Mouse (Mus musculus) limb, embryonic 12.5 days (tissue): ENCODE results near the gene Abca4. TPM values are rescaled to one million over a fixed set of nuclear protein-coding genes. Genes with fewer than 3 reads are reported as not detected.

Experiments used
- ATAC-seq: fragments of 200-750 bp; cut with Nextera tagmentation; 2 replicates; pipeline ENCODE4 v1.8.0; 2017; ENCODE audit warnings: low read depth, moderate TSS enrichment; ENCODE audit not compliant: insufficient number of reproducible peaks, insufficient read depth, low FRiP score, low TSS enrichment
- H3K27ac ChIP-seq: fragments of 300-500 bp; sonication (generic); 2 replicates; pipeline ENCODE4 v1.5.1; 2016; ENCODE audit warnings: mild to moderate bottlenecking, moderate library complexity
- H3K27me3 ChIP-seq: fragments of 300-500 bp; sonication (generic); 2 replicates; pipeline ENCODE4 v1.6.1; 2016; ENCODE audit warnings: mild to moderate bottlenecking, moderate library complexity
- H3K36me3 ChIP-seq: fragments of 300-500 bp; sonication (generic); 2 replicates; pipeline ENCODE4 v1.6.1; 2016; ENCODE audit warnings: mild to moderate bottlenecking, moderate library complexity
- H3K4me1 ChIP-seq: fragments of 300-500 bp; sonication (generic); replicated peaks from 2 replicates; pipeline ENCODE4 v1.6.1; 2016
- H3K4me2 ChIP-seq: fragments of 300-500 bp; sonication (generic); 2 replicates; pipeline ENCODE4 v1.6.1; 2016; ENCODE audit warnings: mild to moderate bottlenecking, moderate library complexity
- H3K4me3 ChIP-seq: fragments of 300-500 bp; sonication (generic); replicated peaks from 2 replicates; pipeline ENCODE4 v1.5.1; 2016; ENCODE audit warnings: mild to moderate bottlenecking
- H3K9ac ChIP-seq: fragments of 300-500 bp; sonication (generic); replicated peaks from 2 replicates; pipeline ENCODE4 v1.6.1; 2016; ENCODE audit warnings: mild to moderate bottlenecking, moderate library complexity
- H3K9me3 ChIP-seq: fragments of 300-500 bp; sonication (generic); 2 replicates; pipeline ENCODE4 v1.6.1; 2016; ENCODE audit warnings: mild to moderate bottlenecking, moderate library complexity
- WGBS: fragments of 180-500 bp; shearing (Covaris S2); methylation state at CpG from one replicate; pipeline ENCODE4 v1.1.7; 2016; 5-methylcytosine and 5-hydroxymethylcytosine counted together
- polyA plus RNA-seq: library from polyadenylated mRNA; unstranded; fragments of >200 nt; fragmentation: Nextera tagmentation; extraction: Ambion mirVana; gene quantifications from 2 replicates; pipeline ENCODE4 v1.2.1, GENCODE M21; 2016

Gene Abca4
- polyA plus RNA-seq, 1 experiment from 2014 or later, result 1.8 TPM

DNA sequence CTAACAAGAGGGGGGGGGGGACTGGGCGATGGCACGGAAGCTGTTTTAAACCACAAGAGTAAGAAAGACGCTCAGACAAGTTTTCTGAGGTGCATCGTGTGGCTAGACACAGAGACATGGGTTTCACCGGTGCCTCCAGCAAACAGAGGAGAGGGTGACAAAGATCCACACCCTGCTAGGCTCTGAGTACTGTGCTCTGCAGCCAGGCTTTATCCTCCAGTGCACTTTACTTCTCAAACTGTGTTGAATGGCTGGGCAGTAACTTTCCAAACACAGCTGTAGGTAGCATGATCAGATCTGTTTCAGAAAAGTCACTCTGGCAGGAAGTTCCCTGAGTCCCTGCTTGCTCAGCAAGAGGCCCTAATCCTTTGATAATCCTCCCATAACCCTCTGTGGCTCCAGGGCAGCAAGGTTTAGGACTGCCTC is 158.1 kb downstream of the Abca4 start:
- H3K9ac ChIP-seq, result no peak overlapping the region
- H3K27ac ChIP-seq, result peak overlapping the region; percentile 67
- WGBS, result 25% methylated on average over 5 of the region's 5 CpGs
- no peak overlapping the region for H3K4me3 ChIP-seq
- H3K27me3 ChIP-seq, result no peaks in the 10 kb centered on the region
- H3K9me3 ChIP-seq, result no peaks in the 10 kb centered on the region
- H3K4me2 ChIP-seq, result no peak overlapping the region
- peaks cover 21% of the 10 kb centered on the region for H3K4me1 ChIP-seq
- no peaks in the 10 kb centered on the region for H3K36me3 ChIP-seq
- 0 out of 2 replicates have a peak, but pooled peaks have one; percentile 39 for ATAC-seq

DNA sequence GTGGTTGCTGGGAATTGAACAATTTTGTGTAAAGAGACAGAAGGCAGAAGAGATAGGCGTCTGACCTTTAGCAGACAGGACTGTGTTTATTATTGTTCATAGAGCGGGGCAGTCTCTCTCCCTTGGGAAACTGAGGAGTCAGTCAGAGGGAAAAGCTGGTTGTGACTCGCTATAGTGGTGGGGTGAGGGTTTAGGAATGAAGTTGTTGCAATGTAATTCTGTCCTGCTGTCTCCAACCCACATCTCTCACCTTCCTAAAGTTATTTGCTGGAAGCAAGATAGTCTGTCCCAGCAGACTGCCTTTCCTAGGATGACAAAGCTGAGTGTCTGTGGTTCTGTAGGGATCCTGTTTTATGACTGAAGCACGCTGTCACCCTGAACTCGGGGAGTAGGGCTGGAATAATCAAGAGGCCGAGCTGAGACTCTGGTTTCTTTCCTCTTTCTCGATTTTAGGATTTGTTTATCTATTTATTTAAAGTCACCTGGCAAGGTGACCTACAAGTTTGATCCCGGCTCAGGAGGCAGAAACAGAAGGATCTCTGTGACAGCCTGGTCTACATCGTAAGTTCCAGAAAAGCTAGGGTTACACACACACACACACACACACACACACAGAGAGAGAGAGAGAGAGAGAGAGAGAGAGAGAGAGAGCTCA is 159.6 kb downstream of the Abca4 start:
- H3K27ac ChIP-seq, result no peak overlapping the region
- no peak for ATAC-seq
- 79% methylated on average over 9 of the region's 9 CpGs for WGBS
- H3K9ac ChIP-seq, result no peak overlapping the region
- no peaks in the 10 kb centered on the region for H3K9me3 ChIP-seq
- no peak overlapping the region for H3K4me3 ChIP-seq
- H3K4me2 ChIP-seq, result no peak overlapping the region
- no peaks in the 10 kb centered on the region for H3K27me3 ChIP-seq
- H3K4me1 ChIP-seq, result peaks cover 21% of the 10 kb centered on the region
- no peaks in the 10 kb centered on the region for H3K36me3 ChIP-seq

DNA sequence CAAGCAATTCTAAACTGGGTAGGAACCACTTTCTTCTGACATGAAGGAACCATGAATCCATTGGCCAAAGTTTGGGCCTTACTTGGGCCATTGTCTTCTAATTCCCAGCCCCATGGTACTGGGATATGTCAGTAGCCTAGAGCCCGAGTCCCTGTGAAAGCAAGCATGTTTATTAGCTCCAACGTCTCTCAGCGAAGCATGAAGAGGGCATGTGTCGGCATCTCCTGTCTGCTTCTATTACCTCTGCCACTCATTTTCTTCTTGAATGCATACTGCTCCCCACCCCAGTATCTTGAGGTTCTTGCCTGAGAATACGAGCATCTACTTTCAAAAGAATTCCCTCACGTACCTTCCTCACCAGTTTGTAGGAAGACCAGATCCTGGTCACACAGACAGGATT is 161.5 kb downstream of the Abca4 start:
- Histone ChIP-seq H3K27ac (no peak overlapping the region), H3K36me3 (no peaks in the 10 kb centered on the region), H3K4me3 (no peak overlapping the region), H3K4me1 (peaks cover 21% of the 10 kb centered on the region), H3K9me3 (no peaks in the 10 kb centered on the region), H3K27me3 (no peaks in the 10 kb centered on the region), H3K9ac (no peak overlapping the region), H3K4me2 (no peak overlapping the region)
- 91% methylated on average over 6 of the region's 6 CpGs for WGBS
- no peak for ATAC-seq

DNA sequence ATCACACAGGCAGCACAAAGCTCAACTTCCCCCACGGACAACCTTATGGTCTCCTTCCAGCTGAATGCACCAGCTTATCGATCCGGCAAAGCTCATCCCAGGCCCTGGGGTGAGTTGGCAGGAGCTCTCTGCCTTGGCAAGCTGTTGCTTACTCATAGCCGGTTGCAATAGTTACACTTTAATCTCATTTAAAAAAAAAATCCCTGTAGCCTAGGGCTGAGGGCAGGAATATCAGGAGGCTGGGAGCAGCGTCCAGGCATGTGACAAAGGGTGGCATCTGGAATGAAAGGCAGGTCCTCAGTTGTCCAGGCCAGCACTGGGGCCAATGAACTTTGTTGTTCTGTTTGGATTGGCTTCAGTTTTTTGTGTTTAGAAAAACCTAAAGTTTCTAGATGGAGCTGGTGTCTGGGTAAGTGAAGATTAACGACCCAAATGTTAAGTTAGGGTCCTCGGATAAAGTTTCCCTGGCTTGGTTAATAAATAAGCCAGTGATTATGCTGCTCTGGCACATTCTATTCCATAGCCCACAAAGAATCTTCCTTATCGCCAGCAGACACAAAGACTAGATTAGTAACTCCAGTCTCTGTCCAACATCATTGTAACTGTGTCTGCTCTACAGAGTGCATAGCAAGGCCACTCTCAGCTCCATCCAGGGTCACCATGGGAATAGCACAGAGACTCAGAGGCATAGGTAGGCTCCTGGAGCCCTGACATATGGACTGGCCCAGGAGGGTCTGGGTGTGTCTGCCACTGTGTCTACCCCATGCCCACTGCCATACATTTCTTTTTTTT is 162.2 kb downstream of the Abca4 start:
- Histone ChIP-seq H3K9ac (no peak overlapping the region), H3K27ac (no peak overlapping the region)
- ATAC-seq, result no peak

DNA sequence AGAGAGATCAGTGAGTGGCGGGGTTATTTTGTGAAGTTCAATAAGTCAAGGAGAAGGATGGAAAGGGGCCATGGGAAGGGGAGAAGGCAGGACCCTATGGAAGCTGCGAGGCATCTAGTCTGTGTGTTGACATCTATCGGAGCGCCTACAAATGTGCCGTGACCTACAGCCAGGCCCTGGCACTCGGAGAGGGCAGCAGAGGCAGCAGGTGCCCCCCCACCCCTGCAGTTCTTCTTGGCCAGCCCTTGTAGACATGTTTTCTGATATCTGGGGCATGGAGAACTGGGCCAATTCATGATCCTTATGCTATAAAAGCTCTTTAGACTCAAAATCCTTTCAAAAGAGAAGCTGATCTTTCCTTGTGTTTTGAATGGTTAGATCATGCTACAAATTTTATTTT is 163.5 kb downstream of the Abca4 start:
- H3K9ac ChIP-seq, result no peak overlapping the region
- H3K27me3 ChIP-seq, result no peaks in the 10 kb centered on the region
- no peaks in the 10 kb centered on the region for H3K9me3 ChIP-seq
- H3K4me2 ChIP-seq, result no peak overlapping the region
- H3K36me3 ChIP-seq, result no peaks in the 10 kb centered on the region
- no peak overlapping the region for H3K4me3 ChIP-seq
- H3K27ac ChIP-seq, result no peak overlapping the region
- no peak for ATAC-seq
- peaks cover 2% of the 10 kb centered on the region for H3K4me1 ChIP-seq
- WGBS, result 96% methylated on average over 6 of the region's 6 CpGs

More for the DNA sequence above, 162.2 kb downstream of the Abca4 start:
- Histone ChIP-seq H3K4me2 (no peak overlapping the region), H3K36me3 (no peaks in the 10 kb centered on the region), H3K27me3 (no peaks in the 10 kb centered on the region), H3K4me1 (peaks cover 15% of the 10 kb centered on the region), H3K4me3 (no peak overlapping the region), H3K9me3 (no peaks in the 10 kb centered on the region)
- 82% methylated on average over 8 of the region's 8 CpGs for WGBS

DNA sequence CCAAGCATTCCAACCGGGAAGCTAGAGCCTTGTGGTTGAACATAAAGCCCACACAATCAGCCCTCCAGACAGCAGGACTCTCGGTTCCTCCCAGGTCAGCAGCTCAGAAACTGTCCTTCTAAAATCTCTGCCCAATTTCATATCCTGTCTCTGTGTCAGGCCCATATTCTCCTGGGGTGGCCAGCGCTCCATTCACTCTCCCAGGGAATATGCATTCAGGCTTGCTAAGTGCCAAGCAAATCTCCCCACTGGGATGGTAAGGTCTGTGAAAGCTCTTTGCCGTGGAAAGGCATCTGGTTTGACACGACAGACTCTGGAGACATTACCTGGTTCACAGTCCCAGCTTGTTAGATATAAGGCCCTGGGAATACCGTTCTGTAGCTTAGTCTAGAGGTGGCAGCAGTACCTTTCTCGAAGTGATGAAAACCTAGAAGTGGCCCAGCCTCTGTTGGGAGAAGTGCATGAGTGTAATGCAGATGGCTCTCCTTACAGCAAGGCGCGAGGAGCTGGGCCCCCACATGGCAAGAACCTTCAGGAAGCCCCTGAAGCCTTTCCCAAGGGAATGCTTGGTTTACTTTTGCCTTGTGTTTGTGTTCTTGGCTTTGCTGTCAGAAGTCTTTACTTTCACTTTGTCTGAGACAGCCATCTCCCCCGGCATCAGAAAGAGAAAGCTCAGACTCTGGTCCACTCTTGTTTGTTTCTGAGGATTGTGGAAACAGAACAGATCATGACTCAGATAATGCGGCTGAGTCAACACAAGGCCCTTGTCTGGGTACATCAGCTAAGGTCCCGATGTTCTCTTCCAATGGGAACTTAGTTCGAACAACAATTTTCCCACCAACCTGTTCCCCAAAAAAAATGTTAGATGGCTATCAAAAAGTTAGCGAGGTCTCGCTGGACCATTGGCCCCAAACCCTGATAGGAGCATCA is 164.3 kb downstream of the Abca4 start:
- no peak for ATAC-seq
- Histone ChIP-seq H3K4me3 (no peak overlapping the region), H3K27ac (no peak overlapping the region), H3K36me3 (no peaks in the 10 kb centered on the region), H3K4me2 (no peak overlapping the region), H3K27me3 (no peaks in the 10 kb centered on the region), H3K4me1 (no peaks in the 10 kb centered on the region), H3K9me3 (no peaks in the 10 kb centered on the region), H3K9ac (no peak overlapping the region)
- WGBS, result 82% methylated on average over 15 of the region's 15 CpGs

DNA sequence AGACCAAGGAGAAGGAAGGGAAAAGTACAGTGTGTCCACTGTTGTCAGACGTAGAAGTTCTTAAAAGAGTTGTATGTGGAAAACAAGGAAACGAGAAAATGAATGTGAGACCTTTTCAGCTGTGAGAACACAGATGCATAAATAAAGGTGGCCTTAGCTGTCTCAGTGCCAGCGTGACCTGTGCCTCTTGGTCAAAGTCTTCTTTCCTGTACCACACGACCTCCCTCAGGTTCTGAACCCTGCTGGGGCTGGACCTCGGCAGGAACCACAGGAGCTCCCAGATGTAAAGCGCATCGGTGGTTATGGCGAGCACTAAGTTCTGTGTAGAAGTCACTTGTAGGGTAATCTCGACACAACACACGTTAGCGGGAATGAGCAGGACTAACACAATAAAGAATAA is 165.3 kb downstream of the Abca4 start:
- Histone ChIP-seq H3K4me3 (no peak overlapping the region), H3K4me1 (no peaks in the 10 kb centered on the region), H3K9me3 (no peaks in the 10 kb centered on the region), H3K27me3 (no peaks in the 10 kb centered on the region), H3K36me3 (no peaks in the 10 kb centered on the region), H3K27ac (no peak overlapping the region), H3K9ac (no peak overlapping the region), H3K4me2 (no peak overlapping the region)
- 88% methylated on average over 11 of the region's 11 CpGs for WGBS
- ATAC-seq, result no peak

DNA sequence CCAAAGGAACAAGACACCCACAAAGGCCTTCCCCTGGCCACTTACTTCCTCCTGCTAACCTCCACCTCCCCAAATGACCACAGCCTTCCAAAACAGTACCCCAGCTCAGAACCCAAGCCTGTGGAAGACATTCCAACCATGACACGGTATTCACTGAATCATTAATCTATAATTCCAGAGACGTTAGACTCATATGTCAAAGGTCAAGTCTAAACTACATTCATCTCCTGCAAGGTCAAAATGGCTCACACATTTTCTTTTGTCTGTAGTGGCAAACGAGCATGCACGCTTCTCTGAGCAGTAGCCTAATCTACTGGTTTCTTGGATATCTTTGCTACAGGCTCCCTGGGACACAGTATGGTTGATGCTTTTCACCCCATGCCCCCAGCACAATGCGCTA is 166.2 kb downstream of the Abca4 start:
- no peaks in the 10 kb centered on the region for H3K9me3 ChIP-seq
- no peaks in the 10 kb centered on the region for H3K4me1 ChIP-seq
- ATAC-seq, result no peak
- no peak overlapping the region for H3K4me3 ChIP-seq
- no peak overlapping the region for H3K4me2 ChIP-seq
- 66% methylated on average over 5 of the region's 5 CpGs for WGBS
- no peaks in the 10 kb centered on the region for H3K27me3 ChIP-seq
- no peak overlapping the region for H3K9ac ChIP-seq
- H3K27ac ChIP-seq, result no peak overlapping the region
- no peaks in the 10 kb centered on the region for H3K36me3 ChIP-seq

DNA sequence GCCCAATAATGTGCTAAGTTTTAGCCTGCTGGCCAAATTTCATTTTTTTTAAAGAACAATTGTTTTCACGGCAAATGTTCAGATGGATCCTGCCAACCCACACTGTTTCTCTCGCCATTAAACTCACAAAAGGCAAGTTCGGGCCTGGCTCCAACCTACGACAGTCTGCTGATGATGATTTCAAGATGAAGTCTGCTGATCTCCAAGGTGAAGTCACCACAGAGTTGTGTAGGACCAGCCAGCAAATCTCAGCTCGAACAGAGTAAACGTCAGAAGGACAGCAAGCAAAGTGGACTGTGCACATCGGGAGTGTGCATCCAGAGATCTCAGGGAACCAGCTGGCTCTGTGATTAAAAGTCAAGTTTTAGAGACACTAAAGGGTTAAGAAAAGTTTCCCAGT is 166.6 kb downstream of the Abca4 start:
- Histone ChIP-seq H3K4me3 (no peak overlapping the region), H3K9me3 (no peaks in the 10 kb centered on the region), H3K36me3 (no peaks in the 10 kb centered on the region), H3K4me2 (no peak overlapping the region), H3K27ac (no peak overlapping the region), H3K4me1 (no peaks in the 10 kb centered on the region), H3K27me3 (no peaks in the 10 kb centered on the region), H3K9ac (no peak overlapping the region)
- 91% methylated on average over 7 of the region's 7 CpGs for WGBS
- no peak for ATAC-seq

DNA sequence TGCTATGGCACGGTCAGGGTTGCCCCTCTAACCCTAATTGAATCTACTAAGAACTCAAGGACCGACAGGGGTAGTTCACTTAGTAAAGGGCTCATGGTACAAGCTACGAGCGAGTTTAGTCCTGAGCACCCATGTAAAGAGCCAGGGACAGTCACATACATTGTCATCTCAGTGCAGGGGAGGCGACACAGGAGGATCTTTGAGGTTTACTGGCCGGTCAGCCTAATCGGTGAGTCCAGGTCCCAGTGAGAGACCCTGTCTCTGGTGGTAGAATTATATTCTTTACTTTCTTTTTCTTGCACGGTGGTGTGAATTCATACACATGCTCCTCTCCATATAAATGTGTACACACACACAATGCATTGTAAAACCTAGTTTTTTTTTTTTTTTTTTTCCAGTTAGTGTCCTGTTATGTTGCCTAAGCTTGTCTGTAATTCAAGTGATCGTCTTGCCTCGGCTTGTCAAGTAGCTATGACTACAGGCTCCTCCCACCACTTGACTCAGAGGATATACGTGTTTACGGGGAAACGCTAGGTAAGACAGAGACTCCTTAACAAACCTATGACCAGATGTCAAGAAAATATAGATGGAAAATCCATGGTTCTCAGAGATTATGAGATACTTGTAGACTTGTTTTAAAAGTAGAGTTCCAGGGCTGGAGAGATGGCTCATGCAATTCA is 167.3 kb downstream of the Abca4 start:
- Histone ChIP-seq H3K9ac (no peak overlapping the region), H3K36me3 (no peaks in the 10 kb centered on the region), H3K27me3 (no peaks in the 10 kb centered on the region), H3K27ac (no peak overlapping the region), H3K4me3 (no peak overlapping the region), H3K9me3 (no peaks in the 10 kb centered on the region), H3K4me2 (no peak overlapping the region), H3K4me1 (no peaks in the 10 kb centered on the region)
- ATAC-seq, result no peak; the same call in 1 of the 2 replicates
- 70% methylated on average over 13 of the region's 13 CpGs for WGBS
